Mouse (Mus musculus) myocyte (in vitro differentiated cells): ENCODE results near the gene Inpp4b. TPM values are rescaled to one million over a fixed set of nuclear protein-coding genes. Genes with fewer than 3 reads are reported as not detected.

Source experiments
- H3K27me3 ChIP-seq: one replicate; pipeline ENCODE4 v1.6.1; 2011; ENCODE audit not compliant: control insufficient read depth, insufficient read depth, insufficient read length
- H3K36me3 ChIP-seq: one replicate; pipeline ENCODE4 v1.6.1; 2011; ENCODE audit not compliant: control insufficient read depth, insufficient read depth
- H3K4me2 ChIP-seq: one replicate; pipeline ENCODE4 v1.6.1; 2011; ENCODE audit warnings: low read depth, control low read depth
- H3K4me3 ChIP-seq: one replicate; pipeline ENCODE4 v1.5.1; 2011; ENCODE audit warnings: mild to moderate bottlenecking, control low read depth, moderate library complexity
- H3K79me2 ChIP-seq: one replicate; pipeline ENCODE4 v1.6.1; 2011; ENCODE audit not compliant: control insufficient read depth, insufficient read depth
- H3ac ChIP-seq: one replicate; pipeline ENCODE4 v1.6.1; 2011; ENCODE audit not compliant: control insufficient read depth, insufficient read length
- CEBPB ChIP-seq: IDR thresholded peaks from 2 replicates; pipeline ENCODE4 v1.6.1; 2011; ENCODE audit warnings: mild to moderate bottlenecking, moderate library complexity; ENCODE audit not compliant: poor library complexity, insufficient read depth, severe bottlenecking
- E2F4 ChIP-seq: IDR thresholded peaks from one replicate; pipeline ENCODE4 v1.6.1; 2011; ENCODE audit warnings: mild to moderate bottlenecking, control low read depth, moderate library complexity; ENCODE audit not compliant: insufficient read depth
- MAX ChIP-seq: IDR thresholded peaks from one replicate; pipeline ENCODE4 v1.6.1; 2011; ENCODE audit warnings: low read depth, mild to moderate bottlenecking, control low read depth
- MYOD1 ChIP-seq, 3 experiments: IDR thresholded peaks; one replicate each; pipeline ENCODE4 v1.6.1; 2011; ENCODE audit warnings: control low read depth in 2 of 3, low read depth in 2 of 3, mild to moderate bottlenecking in 2 of 3, moderate library complexity in 1 of 3; ENCODE audit not compliant: insufficient read length in 2 of 3, control insufficient read depth in 1 of 3
- MYOG ChIP-seq, 3 experiments: IDR thresholded peaks; one replicate each; pipeline ENCODE4 v1.6.1; 2011; ENCODE audit warnings: control low read depth in 2 of 3, low read depth in 2 of 3, mild to moderate bottlenecking in 2 of 3; ENCODE audit not compliant: insufficient read length in 2 of 3, control insufficient read depth in 1 of 3, insufficient read depth in 1 of 3
- POLR2A ChIP-seq: IDR thresholded peaks from one replicate; pipeline ENCODE4 v1.6.1; 2011; ENCODE audit warnings: low read depth, mild to moderate bottlenecking, control low read depth, moderate library complexity; ENCODE audit not compliant: insufficient read length
- POLR2AphosphoS2 ChIP-seq: IDR thresholded peaks from one replicate; pipeline ENCODE4 v1.6.1; 2011; ENCODE audit warnings: low read depth, control low read depth; ENCODE audit not compliant: insufficient read length
- REST ChIP-seq: IDR thresholded peaks from one replicate; pipeline ENCODE4 v1.6.1; 2011; ENCODE audit warnings: mild to moderate bottlenecking, control low read depth, moderate library complexity; ENCODE audit not compliant: insufficient read depth, insufficient read length
- SRF ChIP-seq: IDR thresholded peaks from one replicate; pipeline ENCODE4 v1.6.1; 2011; ENCODE audit warnings: low read depth; ENCODE audit not compliant: control insufficient read depth, insufficient read length
- TCF12 ChIP-seq: IDR thresholded peaks from one replicate; pipeline ENCODE4 v1.6.1; 2011; ENCODE audit warnings: mild to moderate bottlenecking, control low read depth; ENCODE audit not compliant: poor library complexity, insufficient read depth, severe bottlenecking
- TCF3 ChIP-seq: IDR thresholded peaks from one replicate; pipeline ENCODE4 v1.6.1; 2011; ENCODE audit warnings: low read depth, control low read depth; ENCODE audit not compliant: insufficient read length
- USF1 ChIP-seq: IDR thresholded peaks from one replicate; pipeline ENCODE4 v1.6.1; 2011; ENCODE audit warnings: low read depth, mild to moderate bottlenecking, control low read depth, moderate library complexity
- polyA plus RNA-seq: library from polyadenylated mRNA; unstranded; fragments of >200 nt; fragmentation: generic; extraction: Trizol; gene quantifications from one replicate; pipeline ENCODE4 v1.2.1, GENCODE M21; 2012; ENCODE audit warnings: missing spikeins

The Inpp4b gene
- polyA plus RNA-seq, 1 experiment = 5.6 TPM

GRCm38 (mm10) chr8:81854543-81854942 lies 512.2 kb downstream of the Inpp4b start:
- H3K79me2 ChIP-seq = no peaks in the 10 kb centered on the region
- TF ChIP-seq E2F4 = no peak
- no peak for TF ChIP-seq POLR2A
- TF ChIP-seq TCF3 = no peak
- no peak for TF ChIP-seq TCF12
- no peak overlapping the region for H3K4me2 ChIP-seq
- no peaks in the 10 kb centered on the region for H3K36me3 ChIP-seq
- no peaks in the 10 kb centered on the region for H3K27me3 ChIP-seq
- H3ac ChIP-seq = no peak overlapping the region
- no peak overlapping the region for H3K4me3 ChIP-seq

- Histone ChIP-seq H3K27me3 (no peaks in the 10 kb centered on the region), H3ac (no peak overlapping the region), H3K36me3 (no peaks in the 10 kb centered on the region), H3K79me2 (no peaks in the 10 kb centered on the region), H3K4me3 (no peak overlapping the region), H3K4me2 (no peak overlapping the region)
- TF ChIP-seq POLR2AphosphoS2 = no peak
- TF ChIP-seq TCF3 = no peak
- no peak for TF ChIP-seq MAX
- no peak for TF ChIP-seq REST
- no peak for TF ChIP-seq TCF12
- TF ChIP-seq SRF = no peak
- no peak for TF ChIP-seq USF1
- no peak for TF ChIP-seq E2F4
- no peak for TF ChIP-seq MYOG (IDR thresholded peaks at IDR 0.05; ENCODE audit: control insufficient read depth in 1 of 3, insufficient read depth in 1 of 3, insufficient read length in 2 of 3, low read depth in 2 of 3)
- no peak for TF ChIP-seq CEBPB
- TF ChIP-seq POLR2A = no peak
- no peak for TF ChIP-seq MYOD1 (IDR thresholded peaks at IDR 0.05; ENCODE audit: control insufficient read depth in 1 of 3, insufficient read length in 2 of 3, low read depth in 2 of 3)
These were observed 512.7 kb downstream of the Inpp4b start for GRCm38 (mm10) chr8:81855009-81855408.

DNA sequence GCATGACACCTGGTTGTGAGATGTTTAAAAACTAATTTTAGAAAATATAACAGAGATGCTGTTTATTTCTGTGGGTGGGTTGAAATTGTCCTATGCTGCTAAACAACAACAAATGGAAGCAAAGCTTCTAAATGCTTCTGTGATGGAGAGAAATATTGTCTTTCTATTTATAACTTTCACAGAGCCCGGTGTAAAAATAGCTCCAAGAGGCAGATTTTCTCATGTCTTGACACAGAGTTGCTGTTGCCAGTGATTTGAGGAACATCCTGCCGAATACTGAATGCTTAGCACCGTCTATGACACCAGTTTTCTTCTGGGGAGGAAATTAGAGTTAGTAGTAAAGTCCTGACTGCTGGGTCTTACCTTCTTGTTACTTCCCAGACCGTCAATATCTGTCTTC lies 513.8 kb downstream of the Inpp4b start:
- Histone ChIP-seq H3K79me2 (no peaks in the 10 kb centered on the region), H3K27me3 (no peaks in the 10 kb centered on the region), H3K4me2 (peak overlapping the region; percentile 48), H3K36me3 (no peaks in the 10 kb centered on the region), H3K4me3 (peak overlapping the region; percentile 3), H3ac (no peak overlapping the region)
- TF ChIP-seq REST = no peak
- no peak for TF ChIP-seq TCF3

DNA sequence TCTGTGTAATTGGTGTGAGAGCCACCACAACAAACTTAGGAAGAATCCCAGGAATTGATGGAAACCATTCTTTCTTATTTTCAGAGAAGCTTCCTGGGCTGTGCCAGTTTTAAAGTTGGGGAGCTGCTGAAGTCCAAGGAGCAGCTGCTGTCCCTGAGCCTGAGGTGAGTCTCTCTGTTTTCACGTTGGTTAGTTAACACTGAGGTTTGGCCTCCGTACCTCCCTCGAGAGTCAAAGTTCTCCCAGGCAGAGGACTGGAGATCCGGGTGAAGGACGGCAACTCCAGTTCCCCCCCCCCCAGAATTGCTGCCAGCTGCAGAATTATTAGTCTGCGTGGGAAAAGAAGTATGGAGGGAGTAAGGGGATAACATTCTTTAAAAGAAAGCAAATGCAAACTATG lies 514.3 kb downstream of the Inpp4b start:
- Histone ChIP-seq H3K27me3 (no peaks in the 10 kb centered on the region), H3K4me2 (peak overlapping the region; percentile 48), H3K4me3 (peak overlapping the region; percentile 3), H3K79me2 (no peaks in the 10 kb centered on the region), H3ac (no peak overlapping the region), H3K36me3 (no peaks in the 10 kb centered on the region)
- TF ChIP-seq MYOD1 (IDR thresholded peaks at IDR 0.05; ENCODE audit: control insufficient read depth in 1 of 3, insufficient read length in 2 of 3, low read depth in 2 of 3) = no peak
- no peak for TF ChIP-seq SRF
- no peak for TF ChIP-seq MYOG (IDR thresholded peaks at IDR 0.05; ENCODE audit: control insufficient read depth in 1 of 3, insufficient read depth in 1 of 3, insufficient read length in 2 of 3, low read depth in 2 of 3)
- TF ChIP-seq E2F4 = no peak
- no peak for TF ChIP-seq POLR2AphosphoS2
- TF ChIP-seq TCF12 = no peak
- no peak for TF ChIP-seq CEBPB
- no peak for TF ChIP-seq REST

GRCm38 (mm10) chr8:81858393-81858792 lies 516.0 kb downstream of the Inpp4b start:
- TF ChIP-seq POLR2AphosphoS2 (no peak), SRF (no peak), E2F4 (no peak), MYOD1 (IDR thresholded peaks at IDR 0.05; ENCODE audit: control insufficient read depth in 1 of 3, insufficient read length in 2 of 3, low read depth in 2 of 3) (no peak), MYOG (IDR thresholded peaks at IDR 0.05; ENCODE audit: control insufficient read depth in 1 of 3, insufficient read depth in 1 of 3, insufficient read length in 2 of 3, low read depth in 2 of 3) (no peak), USF1 (no peak), CEBPB (no peak), POLR2A (no peak), TCF12 (no peak), REST (no peak), MAX (no peak), TCF3 (no peak)
- no peaks in the 10 kb centered on the region for H3K79me2 ChIP-seq
- no peaks in the 10 kb centered on the region for H3K27me3 ChIP-seq
- H3K4me3 ChIP-seq = no peak overlapping the region
- no peak overlapping the region for H3ac ChIP-seq
- H3K4me2 ChIP-seq = no peak overlapping the region
- H3K36me3 ChIP-seq = no peaks in the 10 kb centered on the region
